Mouse (Mus musculus): ENCODE data around the gene 1810030O07Rik. TPM values are rescaled to one million over a fixed set of nuclear protein-coding genes. Genes with fewer than 3 reads are reported as not detected.

Gene 1810030O07Rik
- total RNA-seq (2021) (10 to 100 TPM in 1 of 2 experiments, 1 to 10 TPM in 1; 8.5 to 14.4 TPM), polyA plus RNA-seq (2012; rRNA removed) (9.9 and 13.3 TPM in 2 replicates)
- long read RNA-seq, transcript 1810030O07Rik-201 (7 exons, 2,699 nt) = major isoform, 11 of 14 reads
- long read RNA-seq, partial matches to known transcripts = 0 of 14 reads
- long read RNA-seq, other reads (novel, unspliced or antisense) = 3 of 14 reads

DNA sequence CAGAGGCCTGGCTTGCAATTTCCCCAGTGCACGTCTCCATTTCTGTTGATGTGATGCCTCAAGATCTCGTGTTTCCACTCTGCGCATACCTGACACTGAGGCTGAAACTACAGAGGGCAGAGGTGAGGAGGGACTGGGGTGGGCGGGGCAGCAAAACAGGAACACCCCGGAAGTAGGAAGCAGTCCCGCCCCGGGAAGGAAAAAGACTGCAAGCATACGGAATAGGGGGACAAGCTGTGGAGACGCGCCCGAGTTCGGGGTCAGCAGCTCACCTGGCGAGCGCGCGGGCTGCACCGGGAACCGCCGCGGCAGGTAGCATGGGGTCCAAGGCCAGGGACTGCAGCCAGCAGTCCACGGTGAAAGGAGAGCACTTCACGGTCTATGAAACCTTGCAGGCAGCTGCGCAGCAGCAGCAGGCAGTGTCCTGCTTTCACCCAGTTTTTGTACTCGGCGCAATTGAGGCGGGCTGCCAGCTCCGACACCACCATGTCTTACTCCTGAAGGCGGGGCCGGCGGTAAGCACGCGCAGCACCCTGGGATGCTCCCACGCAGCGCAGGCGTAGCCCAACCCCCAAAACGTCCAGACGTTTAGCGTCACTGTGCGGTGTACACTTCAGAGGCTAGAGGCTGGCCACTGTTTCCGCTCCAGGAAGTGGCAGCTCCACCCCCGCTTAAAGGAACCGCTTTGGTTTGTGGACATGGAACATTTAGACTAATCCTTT lies at the start of gene 1810030O07Rik:
Gene 1810030O07Rik (minus strand): TSS at position 615 of the 722 bp plus-strand sequence.
- peak; percentile 89 to 92 for DNase-seq
- H3K36me3 ChIP-seq (ENCODE audit: control insufficient read depth, insufficient read depth, low read length) = peaks cover 4% of the 10 kb centered on the region; the same call in 1 of the 2 replicates
- intact Hi-C loops (cut with DNase I) = loop anchor here (10.0 kb wide), 1 partner anchor 402 kb away; the partner anchor contains the start of gene Usp9x
- TF ChIP-seq POLR2A (IDR thresholded peaks at IDR 0.05; ENCODE audit: insufficient read depth, low read depth, low read length) = peak; percentile 72
- peak; percentile 73 for TF ChIP-seq EP300 (IDR thresholded peaks at IDR 0.05; ENCODE audit: insufficient read depth, low read depth, low read length)
- TF ChIP-seq CTCF (IDR thresholded peaks at IDR 0.05) = no peak
- 5% methylated on average over 42 of the region's 42 CpGs for WGBS
- H3K27ac ChIP-seq = peak within 1 kb of the TSS; percentile 92
- H3K4me1 ChIP-seq (ENCODE audit: control insufficient read depth, insufficient read depth, low read length) = no peaks in the 10 kb centered on the region; the same call in 1 of the 2 replicates
- H3K4me3 ChIP-seq = peak within 1 kb of the TSS; percentile 85
- no peaks in the 10 kb centered on the region for H3K27me3 ChIP-seq (ENCODE audit: control insufficient read depth, insufficient read depth, low read length)
- peak within 1 kb of the TSS; percentile 84 for H3K9ac ChIP-seq (ENCODE audit: low read depth, low read length)
- no peaks in the 10 kb centered on the region for H3K79me2 ChIP-seq (replicated peaks; ENCODE audit: control insufficient read depth, insufficient read depth, low read length)

DNA sequence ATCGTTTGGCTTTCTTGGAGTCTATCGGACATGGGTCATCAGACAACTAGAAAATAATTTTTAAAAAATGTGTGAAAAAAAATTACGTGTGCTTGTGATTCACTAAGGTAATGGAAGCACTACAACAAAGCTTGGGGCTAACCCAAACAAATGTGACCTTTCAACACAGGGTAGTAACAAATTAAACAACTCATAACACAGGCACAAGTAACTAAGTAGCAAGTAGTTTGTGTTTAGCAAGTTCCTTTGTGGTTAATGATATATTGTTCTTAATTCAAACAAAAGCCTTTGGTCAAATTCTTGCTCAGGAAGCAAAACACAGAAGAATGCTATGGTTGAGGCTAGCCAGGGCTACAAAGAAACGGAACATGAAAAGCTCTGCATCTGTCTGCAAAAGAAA lies 42.6 kb upstream of the 1810030O07Rik start:
- no peaks in the 10 kb centered on the region for H3K79me2 ChIP-seq (replicated peaks; ENCODE audit: control insufficient read depth, insufficient read depth, low read length)
- H3K4me3 ChIP-seq = no peak overlapping the region
- no peaks in the 10 kb centered on the region for H3K27me3 ChIP-seq (ENCODE audit: control insufficient read depth, insufficient read depth, low read length)
- DNase-seq = no peak
- TF ChIP-seq CTCF (IDR thresholded peaks at IDR 0.05) = no peak
- TF ChIP-seq POLR2A (IDR thresholded peaks at IDR 0.05; ENCODE audit: insufficient read depth, low read depth, low read length) = no peak
- TF ChIP-seq EP300 (IDR thresholded peaks at IDR 0.05; ENCODE audit: insufficient read depth, low read depth, low read length) = no peak
- no peaks in the 10 kb centered on the region for H3K36me3 ChIP-seq (ENCODE audit: control insufficient read depth, insufficient read depth, low read length)
- no peak overlapping the region for H3K9ac ChIP-seq (ENCODE audit: low read depth, low read length)
- 92% methylated on average over 4 of the region's 4 CpGs for WGBS
- H3K4me1 ChIP-seq (ENCODE audit: control insufficient read depth, insufficient read depth, low read length) = no peaks in the 10 kb centered on the region
- intact Hi-C loops (cut with DNase I) = no loop called here
- no peak overlapping the region for H3K27ac ChIP-seq

DNA sequence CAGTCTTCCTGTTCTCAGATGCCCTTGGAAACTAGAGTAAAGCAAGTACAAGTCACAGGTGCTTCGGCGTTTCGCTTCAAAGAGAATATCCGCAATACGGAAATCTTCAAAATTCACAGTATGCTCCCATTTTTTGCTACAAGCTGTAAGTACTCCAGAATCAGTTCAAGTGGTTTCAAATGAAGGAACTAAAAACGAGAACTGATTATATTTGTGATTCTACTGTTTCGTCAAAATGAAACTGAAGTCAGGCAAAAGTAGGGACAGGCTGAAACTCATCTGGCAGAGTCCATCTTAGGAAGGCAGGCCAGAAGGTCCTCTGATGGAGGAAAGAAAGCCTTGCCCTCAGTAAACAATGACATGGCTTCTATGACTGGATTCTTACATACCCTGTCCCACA lies 40.3 kb upstream of the 1810030O07Rik start:
- Histone ChIP-seq H3K4me1 (ENCODE audit: control insufficient read depth, insufficient read depth, low read length) (no peaks in the 10 kb centered on the region), H3K79me2 (replicated peaks; ENCODE audit: control insufficient read depth, insufficient read depth, low read length) (no peaks in the 10 kb centered on the region), H3K27me3 (ENCODE audit: control insufficient read depth, insufficient read depth, low read length) (no peaks in the 10 kb centered on the region), H3K27ac (no peak overlapping the region), H3K9ac (ENCODE audit: low read depth, low read length) (no peak overlapping the region), H3K4me3 (no peak overlapping the region), H3K36me3 (ENCODE audit: control insufficient read depth, insufficient read depth, low read length) (no peaks in the 10 kb centered on the region)
- intact Hi-C loops (cut with DNase I) = no loop called here
- TF ChIP-seq CTCF (IDR thresholded peaks at IDR 0.05) (no peak), POLR2A (IDR thresholded peaks at IDR 0.05; ENCODE audit: insufficient read depth, low read depth, low read length) (no peak), EP300 (IDR thresholded peaks at IDR 0.05; ENCODE audit: insufficient read depth, low read depth, low read length) (no peak)
- DNase-seq = no peak
- 88% methylated on average over 7 of the region's 7 CpGs for WGBS

DNA sequence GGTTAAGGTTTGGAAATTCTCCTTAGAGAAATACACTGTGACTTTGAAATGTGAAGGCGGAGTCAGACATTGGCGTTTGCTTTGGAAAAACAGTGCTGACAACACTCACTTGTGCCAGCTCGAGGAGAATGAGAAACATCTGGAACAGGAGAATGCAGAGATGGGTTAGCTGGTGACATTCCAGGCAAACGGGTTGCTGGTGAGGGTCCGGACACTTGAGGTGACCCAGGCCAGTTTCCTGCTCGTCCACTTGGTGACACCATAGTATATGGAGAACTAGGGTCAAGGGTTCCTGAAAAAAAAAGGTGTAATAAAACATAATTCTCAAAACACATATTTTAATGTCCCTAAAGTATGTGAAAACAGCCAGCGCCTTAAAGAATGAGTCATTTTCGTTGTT lies 13.4 kb upstream of the 1810030O07Rik start:
- Histone ChIP-seq H3K4me3 (no peak overlapping the region), H3K4me1 (ENCODE audit: control insufficient read depth, insufficient read depth, low read length) (no peaks in the 10 kb centered on the region), H3K36me3 (ENCODE audit: control insufficient read depth, insufficient read depth, low read length) (no peaks in the 10 kb centered on the region; the same call in 1 of the 2 replicates), H3K9ac (ENCODE audit: low read depth, low read length) (no peak overlapping the region), H3K27ac (no peak overlapping the region), H3K79me2 (replicated peaks; ENCODE audit: control insufficient read depth, insufficient read depth, low read length) (no peaks in the 10 kb centered on the region), H3K27me3 (ENCODE audit: control insufficient read depth, insufficient read depth, low read length) (no peaks in the 10 kb centered on the region)
- no peak for TF ChIP-seq CTCF (IDR thresholded peaks at IDR 0.05)
- no peak for TF ChIP-seq EP300 (IDR thresholded peaks at IDR 0.05; ENCODE audit: insufficient read depth, low read depth, low read length)
- TF ChIP-seq POLR2A (IDR thresholded peaks at IDR 0.05; ENCODE audit: insufficient read depth, low read depth, low read length) = no peak
- intact Hi-C loops (cut with DNase I) = no loop called here
- 61% methylated on average over 8 of the region's 8 CpGs for WGBS
- DNase-seq = peak in 1 of 2 experiments; percentile 4

DNA sequence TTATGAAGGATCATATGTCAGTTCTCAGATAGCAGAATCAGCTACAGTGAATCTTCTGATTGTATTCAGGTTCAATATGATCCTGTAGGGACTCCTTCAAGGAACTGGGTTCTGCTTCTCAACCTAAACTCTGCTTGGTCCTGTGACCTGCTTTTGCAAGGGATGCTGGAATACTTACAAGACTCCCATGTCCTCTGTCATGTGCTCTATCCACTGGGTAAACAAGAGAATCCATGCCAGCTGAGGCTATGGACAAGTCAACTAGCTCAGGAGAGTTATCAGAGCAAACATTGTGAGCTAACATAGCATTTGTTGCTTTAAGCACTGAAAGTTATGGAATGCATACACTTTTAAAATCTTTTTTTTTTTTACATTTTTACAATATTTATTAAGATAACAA lies 12.6 kb upstream of the 1810030O07Rik start:
- no peak for DNase-seq
- intact Hi-C loops (cut with DNase I) = no loop called here
- TF ChIP-seq EP300 (IDR thresholded peaks at IDR 0.05; ENCODE audit: insufficient read depth, low read depth, low read length) (no peak), CTCF (IDR thresholded peaks at IDR 0.05) (no peak), POLR2A (IDR thresholded peaks at IDR 0.05; ENCODE audit: insufficient read depth, low read depth, low read length) (no peak)

DNA sequence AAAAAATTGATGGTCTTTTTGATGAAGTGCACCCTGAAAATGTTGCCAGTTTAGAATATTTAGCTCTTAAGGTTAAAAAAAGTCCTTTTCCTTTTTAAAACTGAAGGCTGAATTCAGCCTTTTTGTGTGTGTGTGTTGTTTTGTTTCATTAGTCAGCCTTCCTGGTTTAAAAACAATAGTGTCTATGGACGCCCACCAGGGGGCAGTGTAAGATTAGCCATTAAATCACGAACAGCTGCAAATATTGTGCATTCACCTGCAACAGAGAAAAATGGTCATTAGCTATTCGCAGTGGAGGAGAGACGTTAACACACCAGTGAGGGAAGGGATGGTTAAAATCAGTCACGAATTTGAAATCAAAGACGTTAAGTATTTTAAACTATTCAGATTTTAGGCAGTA lies 3.9 kb upstream of the 1810030O07Rik start:
- intact Hi-C loops (cut with DNase I) = loop anchor here (2.0 to 10.0 kb wide), 4 partner anchors 85 to 397 kb away; partner anchors contain the start of genes Med14 and Usp9x

More for the DNA sequence above, 12.6 kb upstream of the 1810030O07Rik start:
- H3K27ac ChIP-seq = no peak overlapping the region
- H3K9ac ChIP-seq (ENCODE audit: low read depth, low read length) = no peak overlapping the region
- H3K27me3 ChIP-seq (ENCODE audit: control insufficient read depth, insufficient read depth, low read length) = no peaks in the 10 kb centered on the region
- H3K4me3 ChIP-seq = no peak overlapping the region
- H3K36me3 ChIP-seq (ENCODE audit: control insufficient read depth, insufficient read depth, low read length) = no peaks in the 10 kb centered on the region; the same call in 1 of the 2 replicates
- no peaks in the 10 kb centered on the region for H3K4me1 ChIP-seq (ENCODE audit: control insufficient read depth, insufficient read depth, low read length)
- no peaks in the 10 kb centered on the region for H3K79me2 ChIP-seq (replicated peaks; ENCODE audit: control insufficient read depth, insufficient read depth, low read length)

More for the DNA sequence above, 3.9 kb upstream of the 1810030O07Rik start:
- no peak overlapping the region for H3K9ac ChIP-seq (ENCODE audit: low read depth, low read length)
- no peaks in the 10 kb centered on the region for H3K27me3 ChIP-seq (ENCODE audit: control insufficient read depth, insufficient read depth, low read length)
- no peak overlapping the region for H3K27ac ChIP-seq
- 18% methylated on average over 6 of the region's 6 CpGs for WGBS
- peak; percentile 24 to 71 for DNase-seq
- H3K79me2 ChIP-seq (replicated peaks; ENCODE audit: control insufficient read depth, insufficient read depth, low read length) = no peaks in the 10 kb centered on the region
- H3K36me3 ChIP-seq (ENCODE audit: control insufficient read depth, insufficient read depth, low read length) = peaks cover 4% of the 10 kb centered on the region; the same call in 1 of the 2 replicates
- no peak overlapping the region for H3K4me3 ChIP-seq
- H3K4me1 ChIP-seq (ENCODE audit: control insufficient read depth, insufficient read depth, low read length) = no peaks in the 10 kb centered on the region; the same call in 1 of the 2 replicates
- TF ChIP-seq EP300 (IDR thresholded peaks at IDR 0.05; ENCODE audit: insufficient read depth, low read depth, low read length) (no peak), POLR2A (IDR thresholded peaks at IDR 0.05; ENCODE audit: insufficient read depth, low read depth, low read length) (no peak), CTCF (IDR thresholded peaks at IDR 0.05) (peak; percentile 89)

All from heart, adult 2 months (tissue).